Mouse (Mus musculus): ENCODE measurements around the gene Slc13a3.

Gene Slc13a3

DNA sequence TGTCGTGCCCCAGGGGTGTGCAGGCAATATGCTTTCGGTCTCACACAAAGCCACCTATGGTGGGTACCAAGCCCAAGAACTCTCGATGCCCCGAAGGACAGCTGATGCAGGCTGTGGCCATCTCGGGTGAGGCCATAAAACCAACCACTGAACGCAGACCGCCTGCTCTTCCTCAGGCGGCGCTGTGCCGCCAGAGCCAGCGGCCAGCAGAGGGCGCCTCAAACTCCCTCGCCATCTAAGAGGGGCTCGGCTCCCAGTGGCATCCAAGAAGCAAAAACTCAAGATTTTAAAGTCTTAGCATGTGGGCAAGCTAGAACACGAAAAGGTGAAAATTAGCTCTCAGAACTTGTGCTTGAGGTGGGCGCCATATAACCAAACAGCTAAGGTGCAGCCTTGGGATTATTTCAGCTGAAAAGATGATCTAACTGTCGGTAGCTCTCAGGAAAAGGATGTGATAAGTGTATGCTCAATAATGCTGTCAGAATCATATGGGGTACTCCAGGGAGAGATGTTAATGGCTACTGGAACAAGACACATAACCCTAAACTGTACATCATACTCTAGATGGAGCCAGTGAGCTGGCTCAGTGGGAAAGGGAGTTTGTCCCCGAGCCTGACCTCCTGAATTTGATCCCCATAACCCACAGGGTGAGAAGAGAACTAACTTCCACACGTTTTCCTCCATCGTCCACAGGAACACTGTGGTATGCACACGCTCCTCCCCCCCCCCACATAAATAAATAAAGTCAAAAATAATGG, 108.5 kb downstream of the Slc13a3 start:
- peak; percentile 51 for DNase-seq (ENCODE audit: low spot score)

DNA sequence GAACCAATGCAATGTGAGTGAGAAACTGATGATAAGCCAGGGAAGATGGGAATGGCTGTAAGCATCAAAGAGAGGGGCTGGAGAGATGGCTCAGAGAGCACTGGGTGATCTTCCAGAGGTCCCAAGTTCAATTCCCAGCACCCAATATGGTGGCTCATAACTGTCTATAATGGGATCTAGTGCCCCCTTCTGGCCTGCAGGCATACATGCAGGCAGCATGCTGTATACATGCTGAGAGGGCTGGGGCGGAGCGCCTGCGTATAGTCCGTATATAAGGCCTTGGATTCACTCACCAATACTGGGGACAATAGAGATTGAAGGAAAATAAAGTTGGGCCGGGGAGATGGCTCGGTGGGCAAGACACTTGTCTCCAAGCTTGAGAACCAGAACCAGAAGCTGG, 109.7 kb downstream of the Slc13a3 start:
- no peak for DNase-seq (ENCODE audit: low spot score)

DNA sequence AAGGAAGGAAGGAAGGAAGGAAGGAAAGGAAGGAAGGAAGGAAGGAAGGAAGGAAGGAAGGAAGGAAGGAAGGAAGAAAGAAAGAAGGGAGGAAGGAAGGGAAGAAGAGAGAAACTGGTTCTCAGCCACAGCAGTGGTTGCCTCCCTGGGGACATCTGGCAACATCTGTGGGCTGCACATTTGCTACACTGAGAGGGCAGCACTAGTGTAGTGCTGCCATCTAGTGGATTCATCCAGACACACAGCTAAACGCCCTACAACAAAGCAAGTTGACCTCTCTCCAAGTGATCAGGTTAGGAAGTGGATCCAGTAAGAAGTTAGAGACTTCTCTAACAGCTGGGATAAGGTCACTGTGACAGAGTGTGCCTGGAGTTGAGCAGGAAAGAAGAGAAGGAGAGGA, 112.2 kb downstream of the Slc13a3 start:
- DNase-seq (ENCODE audit: low spot score): peak; percentile 38
